Mouse (Mus musculus) bone marrow, adult 2 months (tissue): ENCODE results near the gene Mpst.

Experiments
- CTCF ChIP-seq: fragments of 200-500 bp; IDR thresholded peaks from 2 replicates; pipeline ENCODE4 v1.5.1; 2011; ENCODE audit warnings: low read length, control low read depth; ENCODE audit not compliant: control insufficient read depth, insufficient read depth
- POLR2A ChIP-seq: fragments of 200-500 bp; IDR thresholded peaks from 2 replicates; pipeline ENCODE4 v1.6.1; 2011; ENCODE audit warnings: low read depth, mild to moderate bottlenecking, control low read depth, low read length, borderline replicate concordance; ENCODE audit not compliant: control insufficient read depth

DNA sequence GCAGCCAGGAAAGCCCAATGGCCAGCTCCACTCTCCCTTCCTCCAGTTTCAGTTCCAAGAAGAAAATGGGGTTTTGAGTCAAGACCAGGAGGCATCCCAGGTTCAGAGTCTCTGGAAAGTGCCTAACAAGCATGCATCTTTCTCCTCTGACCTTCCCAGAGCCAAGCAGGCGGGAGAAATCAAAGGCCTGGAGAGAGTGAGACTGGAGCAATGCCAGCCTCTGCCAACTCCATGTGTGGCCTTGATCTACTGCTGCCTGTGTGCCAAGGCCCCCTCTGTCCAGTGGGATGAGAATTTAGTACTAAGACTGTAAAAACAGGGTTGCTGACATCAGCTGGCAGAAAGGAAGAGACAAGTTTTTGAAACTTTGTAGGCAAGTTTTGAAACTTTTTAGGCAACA, 2.3 kb upstream of the Mpst start:
- no peak for TF ChIP-seq CTCF
- no peak for TF ChIP-seq POLR2A
